Mouse (Mus musculus): ENCODE measurements around the gene Itga5.

GRCm38 (mm10) chr15:103342415-103342814, 24.1 kb downstream of the Itga5 start:
- TF ChIP-seq HCFC1 (IDR thresholded peaks at IDR 0.05; ENCODE audit: borderline replicate concordance, insufficient read depth, low read length) (no peak), MAFK (IDR thresholded peaks at IDR 0.05; ENCODE audit: insufficient read depth, low read depth, low read length) (peak; percentile 58), ZNF384 (IDR thresholded peaks at IDR 0.05; ENCODE audit: low read depth, low read length) (no peak), ZC3H11A (IDR thresholded peaks at IDR 0.05; ENCODE audit: borderline replicate concordance, low read depth, low read length) (peak; percentile 21; the same call in 1 of the 2 replicates), CHD2 (IDR thresholded peaks at IDR 0.05; ENCODE audit: low read depth, low read length) (no peak)
